Mouse (Mus musculus) ES-E14 (cell line): Measurements from ENCODE around the gene Wdfy2.

ENCODE experiments used
- CHD2 ChIP-seq: IDR thresholded peaks from 2 replicates; pipeline ENCODE4 v1.6.1; 2014; ENCODE audit warnings: mild to moderate bottlenecking, low read depth, low read length, inconsistent platforms
- HCFC1 ChIP-seq: IDR thresholded peaks from 2 replicates; pipeline ENCODE4 v1.6.1; 2012; ENCODE audit warnings: low read length, inconsistent platforms, borderline replicate concordance; ENCODE audit not compliant: insufficient read depth
- MAFK ChIP-seq: IDR thresholded peaks from 2 replicates; pipeline ENCODE4 v1.6.1; 2014; ENCODE audit warnings: mild to moderate bottlenecking, low read depth, low read length, inconsistent platforms; ENCODE audit not compliant: insufficient read depth
- ZC3H11A ChIP-seq: IDR thresholded peaks from 2 replicates; pipeline ENCODE4 v1.6.1; 2012; ENCODE audit warnings: low read depth, mild to moderate bottlenecking, inconsistent platforms, low read length, borderline replicate concordance
- ZNF384 ChIP-seq: IDR thresholded peaks from 2 replicates; pipeline ENCODE4 v1.6.1; 2012; ENCODE audit warnings: low read depth, low read length, inconsistent platforms

DNA sequence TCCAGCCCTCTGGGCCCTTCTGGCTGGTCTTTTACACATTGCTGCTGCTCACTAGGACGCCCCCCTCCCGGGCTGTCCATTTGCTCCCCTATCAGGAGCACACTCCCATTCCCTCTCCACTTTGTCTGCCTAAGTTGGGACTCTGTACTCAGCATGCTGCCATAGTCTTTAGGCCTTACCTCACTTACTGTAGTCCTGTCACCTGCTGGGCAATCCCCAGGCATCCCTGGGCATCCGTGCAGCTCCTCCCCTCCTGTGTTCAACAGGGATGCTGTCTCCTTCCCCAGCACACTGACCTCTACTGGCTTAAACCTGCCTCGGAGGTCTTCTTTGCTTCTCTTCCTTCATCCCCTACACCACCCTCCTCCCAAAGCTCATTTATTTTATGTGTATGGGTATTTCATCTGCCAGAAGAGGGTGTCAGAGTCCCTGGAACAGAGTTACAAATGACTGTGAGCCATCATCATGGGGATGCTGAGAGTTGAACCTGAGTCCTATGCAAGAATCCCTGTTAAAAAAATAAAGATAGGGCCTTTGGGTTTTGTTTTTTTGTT, 44.7 kb downstream of the Wdfy2 start:
- TF ChIP-seq HCFC1 (no peak), MAFK (no peak), CHD2 (no peak), ZNF384 (no peak), ZC3H11A (no peak)
